Mouse (Mus musculus) 3134 (cell line): ENCODE measurements at regions not wholly inside any gene's neighbourhood (a gene's known extent, or its start where the extent isn't known, plus 50 kb on each side); places are given as distances from the start of the nearest gene placed in this dataset.

Experiments used
- DNase-seq: peaks from one replicate; pipeline ENCODE4 v3.0.0-alpha.2; 2011; ENCODE audit warnings: low spot score; ENCODE audit not compliant: insufficient read length; ENCODE audit errors: extremely low read depth

GRCm38 (mm10) chr12:28922236-28922635 is 170.6 kb downstream of the Eipr1 start:
- no peak for DNase-seq

- DNase-seq = no peak
Measured at GRCm38 (mm10) chr12:28925206-28925605, 173.6 kb downstream of the Eipr1 start.

- DNase-seq = no peak
Measured at GRCm38 (mm10) chr12:28939936-28940335, 188.3 kb downstream of the Eipr1 start.

GRCm38 (mm10) chr12:28948889-28949288 is 197.3 kb downstream of the Eipr1 start:
- no peak for DNase-seq

- DNase-seq = no peak
Measured at GRCm38 (mm10) chr12:28949307-28949706, 197.7 kb downstream of the Eipr1 start.

GRCm38 (mm10) chr12:28957155-28957554 is 205.6 kb downstream of the Eipr1 start:
- DNase-seq = no peak

GRCm38 (mm10) chr12:28958661-28959060 is 207.1 kb downstream of the Eipr1 start:
- no peak for DNase-seq

- DNase-seq = no peak
Measured at GRCm38 (mm10) chr12:28969671-28970379, 218.2 kb downstream of the Eipr1 start.

- DNase-seq = no peak
Measured at GRCm38 (mm10) chr12:28974571-28975041, 223.0 kb downstream of the Eipr1 start.

- no peak for DNase-seq
Measured at GRCm38 (mm10) chr12:28975249-28975648, 223.6 kb downstream of the Eipr1 start.

- no peak for DNase-seq
Measured at GRCm38 (mm10) chr12:28979679-28980078, 228.1 kb downstream of the Eipr1 start.

- no peak for DNase-seq
Measured at GRCm38 (mm10) chr12:28986214-28986613, 234.6 kb downstream of the Eipr1 start.

- no peak for DNase-seq
Measured at GRCm38 (mm10) chr12:28997474-28998192, 246.0 kb downstream of the Eipr1 start.

- no peak for DNase-seq
Measured at GRCm38 (mm10) chr12:28999963-29000451, 248.4 kb downstream of the Eipr1 start.

GRCm38 (mm10) chr12:29004504-29004903 is 252.9 kb downstream of the Eipr1 start:
- peak; percentile 1 for DNase-seq

GRCm38 (mm10) chr12:29014601-29015000 is 263.0 kb downstream of the Eipr1 start:
- DNase-seq = no peak

GRCm38 (mm10) chr12:29015200-29015862 is 263.7 kb downstream of the Eipr1 start:
- DNase-seq = no peak

GRCm38 (mm10) chr12:29021152-29021551 is 269.5 kb downstream of the Eipr1 start:
- no peak for DNase-seq

GRCm38 (mm10) chr12:29028171-29028570 is 276.6 kb downstream of the Eipr1 start:
- DNase-seq = no peak

- DNase-seq = no peak
Measured at GRCm38 (mm10) chr12:29029461-29029860, 277.9 kb downstream of the Eipr1 start.

GRCm38 (mm10) chr12:29046009-29046408 is 294.4 kb downstream of the Eipr1 start:
- no peak for DNase-seq
